Mouse (Mus musculus) liver, embryonic 12.5 days (tissue): ENCODE results near the gene Ptn. TPM values are rescaled to one million over a fixed set of nuclear protein-coding genes. Genes with fewer than 3 reads are reported as not detected.

Experiments used
- ATAC-seq: fragments of 200-750 bp; cut with Nextera tagmentation; 2 replicates; pipeline ENCODE4 v1.8.0; 2017; ENCODE audit warnings: moderate number of reproducible peaks, mild to moderate bottlenecking, moderate library complexity
- H3K27ac ChIP-seq: fragments of 300-500 bp; sonication (generic); 2 replicates; pipeline ENCODE4 v1.5.1; 2016; ENCODE audit warnings: mild to moderate bottlenecking
- H3K27me3 ChIP-seq: fragments of 300-500 bp; sonication (generic); replicated peaks from 2 replicates; pipeline ENCODE4 v1.6.1; 2016; ENCODE audit warnings: mild to moderate bottlenecking, moderate library complexity
- H3K36me3 ChIP-seq: fragments of 300-500 bp; sonication (generic); 2 replicates; pipeline ENCODE4 v1.6.1; 2016; ENCODE audit warnings: mild to moderate bottlenecking, moderate library complexity
- H3K4me1 ChIP-seq: fragments of 300-500 bp; sonication (generic); 2 replicates; pipeline ENCODE4 v1.6.1; 2016
- H3K4me2 ChIP-seq: fragments of 300-500 bp; sonication (generic); 2 replicates; pipeline ENCODE4 v1.6.1; 2016; ENCODE audit warnings: mild to moderate bottlenecking, moderate library complexity
- H3K4me3 ChIP-seq: fragments of 300-500 bp; sonication (generic); 2 replicates; pipeline ENCODE4 v1.5.1; 2016; ENCODE audit warnings: mild to moderate bottlenecking, moderate library complexity
- H3K9ac ChIP-seq: fragments of 300-500 bp; sonication (generic); 2 replicates; pipeline ENCODE4 v1.6.1; 2016; ENCODE audit warnings: mild to moderate bottlenecking, moderate library complexity
- H3K9me3 ChIP-seq: fragments of 300-500 bp; sonication (generic); replicated peaks from 2 replicates; pipeline ENCODE4 v1.6.1; 2016; ENCODE audit warnings: mild to moderate bottlenecking, moderate library complexity
- WGBS: fragments of 180-500 bp; shearing (Covaris S2); methylation state at CpG from one replicate; pipeline ENCODE4 v1.1.7; 2016; ENCODE audit not compliant: insufficient replicate concordance; 5-methylcytosine and 5-hydroxymethylcytosine counted together
- polyA plus RNA-seq: library from polyadenylated mRNA; unstranded; fragments of >200 nt; fragmentation: Nextera tagmentation; extraction: Ambion mirVana; gene quantifications from 2 replicates; pipeline ENCODE4 v1.2.1, GENCODE M21; 2016

The Ptn gene
- polyA plus RNA-seq, 1 experiment from 2014 or later: 59.8 TPM

DNA sequence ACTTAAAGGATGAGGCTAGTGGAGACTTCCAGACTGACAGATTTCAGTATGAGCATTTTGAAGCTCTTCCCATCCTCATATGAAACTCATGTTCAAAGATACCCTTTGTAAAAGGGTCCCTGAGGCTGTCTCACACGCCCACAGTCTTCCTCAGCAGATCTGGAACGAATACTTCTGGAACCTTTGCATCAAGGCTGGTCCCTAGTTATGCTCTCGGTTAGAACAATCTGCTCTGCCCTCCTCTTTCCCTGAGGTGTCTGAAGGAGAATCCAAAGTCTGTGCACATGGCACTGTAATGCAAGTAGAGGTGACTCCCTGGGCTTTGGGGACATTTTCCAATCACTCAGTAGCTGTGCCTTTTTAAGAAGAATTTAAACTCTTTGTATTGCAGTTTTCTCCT, 25.3 kb upstream of the Ptn start:
- H3K4me1 ChIP-seq: no peaks in the 10 kb centered on the region
- WGBS: 53% methylated on average over 3 of the region's 3 CpGs
- H3K4me3 ChIP-seq: no peak overlapping the region
- H3K9ac ChIP-seq: no peak overlapping the region
- no peaks in the 10 kb centered on the region for H3K9me3 ChIP-seq
- no peak for ATAC-seq
- no peak overlapping the region for H3K4me2 ChIP-seq
- no peaks in the 10 kb centered on the region for H3K36me3 ChIP-seq
- H3K27me3 ChIP-seq: no peaks in the 10 kb centered on the region
- no peak overlapping the region for H3K27ac ChIP-seq

- no peaks in the 10 kb centered on the region for H3K4me1 ChIP-seq
- H3K27ac ChIP-seq: no peak overlapping the region
- H3K36me3 ChIP-seq: no peaks in the 10 kb centered on the region
- H3K4me2 ChIP-seq: no peak overlapping the region
- H3K4me3 ChIP-seq: no peak overlapping the region
- no peak overlapping the region for H3K9ac ChIP-seq
- no peak for ATAC-seq
- 60% methylated on average over 4 of the region's 4 CpGs for WGBS
- H3K27me3 ChIP-seq: no peaks in the 10 kb centered on the region
- H3K9me3 ChIP-seq: no peaks in the 10 kb centered on the region
These were observed 24.8 kb upstream of the Ptn start for GRCm38 (mm10) chr6:36834695-36835265.

DNA sequence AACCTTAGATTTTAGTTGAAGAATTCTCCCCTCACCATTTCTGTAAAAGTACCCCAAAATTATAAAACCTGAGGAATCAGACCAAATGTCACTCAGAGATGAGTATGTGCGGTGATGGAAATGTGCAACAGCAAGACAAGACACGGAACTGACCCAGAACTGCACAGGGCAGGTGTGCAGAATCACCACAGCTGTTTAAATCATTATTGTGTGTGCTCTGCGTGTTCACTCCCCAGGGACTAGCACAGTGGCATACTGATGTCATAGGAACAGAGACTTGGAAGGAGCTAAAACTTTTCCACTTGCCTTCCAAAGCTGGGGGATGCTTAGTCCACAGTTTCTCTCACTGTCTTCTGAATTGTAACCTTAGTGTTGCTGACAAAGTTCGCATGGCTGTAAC, 22.7 kb upstream of the Ptn start:
- Histone ChIP-seq H3K4me1 (no peaks in the 10 kb centered on the region), H3K9me3 (no peaks in the 10 kb centered on the region), H3K4me2 (no peak overlapping the region), H3K36me3 (no peaks in the 10 kb centered on the region), H3K4me3 (no peak overlapping the region), H3K27me3 (no peaks in the 10 kb centered on the region), H3K9ac (no peak overlapping the region), H3K27ac (no peak overlapping the region)
- no peak for ATAC-seq
- WGBS: 66% methylated on average over 4 of the region's 4 CpGs

- Histone ChIP-seq H3K9me3 (no peaks in the 10 kb centered on the region), H3K4me1 (no peaks in the 10 kb centered on the region), H3K9ac (no peak overlapping the region), H3K4me3 (no peak overlapping the region), H3K36me3 (no peaks in the 10 kb centered on the region), H3K4me2 (no peak overlapping the region), H3K27me3 (no peaks in the 10 kb centered on the region), H3K27ac (no peak overlapping the region)
- 57% methylated on average over 2 of the region's 2 CpGs for WGBS
- ATAC-seq: no peak
These were observed 22.2 kb upstream of the Ptn start for GRCm38 (mm10) chr6:36832207-36832606.

DNA sequence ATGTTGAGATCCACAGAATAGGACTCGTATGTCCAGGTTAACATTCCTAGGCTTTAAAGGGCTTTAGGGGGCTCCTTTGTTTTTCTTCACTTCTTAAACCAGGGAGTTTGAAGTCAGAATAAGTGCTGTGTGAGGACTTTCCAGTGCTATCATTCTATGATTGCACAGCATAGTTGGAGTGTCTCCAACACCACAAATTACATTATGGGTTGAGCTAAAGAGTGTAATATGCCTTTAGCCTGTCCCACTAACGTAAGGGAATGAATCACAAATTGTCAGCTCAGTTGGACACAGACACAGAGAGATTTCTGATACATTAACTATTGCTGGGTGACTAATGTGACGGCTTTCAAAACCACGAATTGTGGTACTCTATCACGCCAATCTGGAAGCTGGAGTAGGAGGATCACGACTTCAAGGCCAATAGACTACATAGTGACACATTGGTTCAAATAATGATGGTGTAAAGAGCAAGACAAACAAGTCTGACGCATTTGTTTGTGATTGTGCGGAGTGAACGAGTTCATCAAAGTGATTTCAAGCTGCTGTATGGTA, 20.4 kb upstream of the Ptn start:
- Histone ChIP-seq H3K9me3 (no peaks in the 10 kb centered on the region), H3K36me3 (no peaks in the 10 kb centered on the region), H3K27me3 (no peaks in the 10 kb centered on the region), H3K4me3 (no peak overlapping the region), H3K4me2 (no peak overlapping the region), H3K27ac (no peak overlapping the region), H3K9ac (no peak overlapping the region), H3K4me1 (no peaks in the 10 kb centered on the region)
- 60% methylated on average over 9 of the region's 9 CpGs for WGBS
- ATAC-seq: no peak

- H3K27ac ChIP-seq: no peak overlapping the region
- H3K4me1 ChIP-seq: no peaks in the 10 kb centered on the region
- no peak for ATAC-seq
These were observed 9.7 kb upstream of the Ptn start for GRCm38 (mm10) chr6:36819784-36820050.

DNA sequence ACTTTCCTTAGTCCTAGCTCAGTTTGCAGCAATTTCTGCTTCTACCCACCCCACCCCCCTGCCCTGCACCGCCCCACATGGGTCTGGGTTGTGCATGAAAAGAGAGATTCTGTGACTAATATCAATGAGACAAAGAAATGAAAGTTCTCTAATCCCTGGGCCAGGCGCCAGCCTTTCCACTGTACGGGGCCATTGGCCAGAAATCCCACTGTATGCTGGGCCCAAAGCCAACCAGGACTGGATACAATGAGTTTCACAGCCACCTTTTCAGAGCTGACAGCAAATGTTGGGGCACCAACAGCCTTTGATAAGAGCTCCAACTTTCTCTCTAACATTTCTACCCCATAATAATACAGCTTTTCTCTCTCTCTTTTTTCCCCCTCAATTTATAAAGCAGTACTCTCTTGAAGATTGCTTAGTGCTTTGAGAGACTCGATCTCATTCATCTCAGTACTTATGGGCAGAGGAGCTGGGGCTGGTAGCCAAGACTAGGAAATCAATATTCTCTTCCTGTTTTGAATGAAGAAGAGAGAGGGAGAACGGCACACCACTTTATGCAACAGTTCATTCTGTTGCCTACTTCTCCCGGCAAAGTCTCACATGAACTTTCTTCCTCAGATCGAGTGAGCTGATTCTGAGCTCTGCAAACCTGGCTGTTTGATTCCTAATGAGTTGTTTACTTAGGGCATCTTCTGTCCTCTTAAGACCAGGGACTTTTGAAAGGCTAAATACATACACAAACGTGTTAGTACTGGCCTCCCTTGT, 9.2 kb upstream of the Ptn start:
- WGBS: 45% methylated on average over 8 of the region's 8 CpGs
- ATAC-seq: no peak
- no peaks in the 10 kb centered on the region for H3K9me3 ChIP-seq
- no peak overlapping the region for H3K4me3 ChIP-seq
- H3K9ac ChIP-seq: no peak overlapping the region
- H3K27ac ChIP-seq: no peak overlapping the region
- H3K36me3 ChIP-seq: no peaks in the 10 kb centered on the region
- H3K27me3 ChIP-seq: no peaks in the 10 kb centered on the region
- H3K4me1 ChIP-seq: no peaks in the 10 kb centered on the region
- no peak overlapping the region for H3K4me2 ChIP-seq

More at GRCm38 (mm10) chr6:36819784-36820050, 9.7 kb upstream of the Ptn start:
- Histone ChIP-seq H3K9me3 (no peaks in the 10 kb centered on the region), H3K4me2 (no peak overlapping the region), H3K4me3 (no peak overlapping the region), H3K9ac (no peak overlapping the region), H3K36me3 (no peaks in the 10 kb centered on the region), H3K27me3 (no peaks in the 10 kb centered on the region)

DNA sequence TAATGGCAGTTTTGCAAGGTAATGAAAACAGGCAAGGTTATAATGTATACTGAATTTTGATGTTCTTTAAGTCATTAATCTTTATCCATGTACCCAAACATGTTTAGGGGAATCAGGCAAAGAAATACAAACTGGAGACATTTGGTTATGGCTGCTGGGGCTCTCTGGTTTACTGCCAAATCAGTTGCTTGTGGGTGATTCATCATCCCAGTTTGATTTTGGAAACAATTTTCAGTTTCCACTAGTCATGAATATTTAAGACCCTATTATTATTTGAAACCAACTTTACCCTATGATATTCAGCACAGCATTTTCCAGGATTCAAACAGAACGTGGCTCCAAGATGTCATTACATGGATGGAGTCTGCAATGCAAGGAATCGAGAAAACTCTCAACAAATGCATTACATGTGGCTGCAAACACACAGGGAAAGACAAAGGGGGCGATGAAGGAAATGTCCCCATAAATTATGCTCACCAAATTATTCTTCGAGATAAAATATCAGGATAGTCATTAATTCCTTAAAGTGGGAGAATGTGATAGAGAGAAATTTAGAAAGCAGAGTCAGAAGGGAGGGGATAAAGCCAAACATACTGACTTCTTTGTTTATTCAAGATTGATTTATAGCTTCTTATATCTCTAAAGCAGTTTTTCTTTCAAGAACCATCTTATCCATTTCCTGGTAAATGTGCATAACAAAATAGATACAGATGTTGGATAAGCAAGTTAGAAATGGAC, 8.4 kb upstream of the Ptn start:
- Histone ChIP-seq H3K27ac (no peak overlapping the region), H3K9me3 (no peaks in the 10 kb centered on the region), H3K4me1 (no peaks in the 10 kb centered on the region), H3K4me2 (no peak overlapping the region), H3K4me3 (no peak overlapping the region), H3K9ac (no peak overlapping the region), H3K36me3 (no peaks in the 10 kb centered on the region), H3K27me3 (no peaks in the 10 kb centered on the region)
- ATAC-seq: no peak
- WGBS: 57% methylated on average over 4 of the region's 4 CpGs

GRCm38 (mm10) chr6:36816666-36817065, 6.6 kb upstream of the Ptn start:
- H3K27ac ChIP-seq: no peak overlapping the region
- WGBS: 73% methylated on average over 3 of the region's 3 CpGs
- no peaks in the 10 kb centered on the region for H3K9me3 ChIP-seq
- no peak for ATAC-seq
- H3K36me3 ChIP-seq: no peaks in the 10 kb centered on the region
- no peak overlapping the region for H3K9ac ChIP-seq
- H3K4me1 ChIP-seq: no peaks in the 10 kb centered on the region
- H3K27me3 ChIP-seq: no peaks in the 10 kb centered on the region
- H3K4me3 ChIP-seq: no peak overlapping the region
- no peak overlapping the region for H3K4me2 ChIP-seq

- no peaks in the 10 kb centered on the region for H3K4me1 ChIP-seq
- H3K4me2 ChIP-seq: no peak overlapping the region
- no peak for ATAC-seq
- no peaks in the 10 kb centered on the region for H3K27me3 ChIP-seq
- no peak overlapping the region for H3K9ac ChIP-seq
- H3K4me3 ChIP-seq: no peak overlapping the region
- no peaks in the 10 kb centered on the region for H3K9me3 ChIP-seq
- 57% methylated on average over 2 of the region's 2 CpGs for WGBS
- no peak overlapping the region for H3K27ac ChIP-seq
- no peaks in the 10 kb centered on the region for H3K36me3 ChIP-seq
These were observed 6.0 kb upstream of the Ptn start for GRCm38 (mm10) chr6:36815992-36816391.

DNA sequence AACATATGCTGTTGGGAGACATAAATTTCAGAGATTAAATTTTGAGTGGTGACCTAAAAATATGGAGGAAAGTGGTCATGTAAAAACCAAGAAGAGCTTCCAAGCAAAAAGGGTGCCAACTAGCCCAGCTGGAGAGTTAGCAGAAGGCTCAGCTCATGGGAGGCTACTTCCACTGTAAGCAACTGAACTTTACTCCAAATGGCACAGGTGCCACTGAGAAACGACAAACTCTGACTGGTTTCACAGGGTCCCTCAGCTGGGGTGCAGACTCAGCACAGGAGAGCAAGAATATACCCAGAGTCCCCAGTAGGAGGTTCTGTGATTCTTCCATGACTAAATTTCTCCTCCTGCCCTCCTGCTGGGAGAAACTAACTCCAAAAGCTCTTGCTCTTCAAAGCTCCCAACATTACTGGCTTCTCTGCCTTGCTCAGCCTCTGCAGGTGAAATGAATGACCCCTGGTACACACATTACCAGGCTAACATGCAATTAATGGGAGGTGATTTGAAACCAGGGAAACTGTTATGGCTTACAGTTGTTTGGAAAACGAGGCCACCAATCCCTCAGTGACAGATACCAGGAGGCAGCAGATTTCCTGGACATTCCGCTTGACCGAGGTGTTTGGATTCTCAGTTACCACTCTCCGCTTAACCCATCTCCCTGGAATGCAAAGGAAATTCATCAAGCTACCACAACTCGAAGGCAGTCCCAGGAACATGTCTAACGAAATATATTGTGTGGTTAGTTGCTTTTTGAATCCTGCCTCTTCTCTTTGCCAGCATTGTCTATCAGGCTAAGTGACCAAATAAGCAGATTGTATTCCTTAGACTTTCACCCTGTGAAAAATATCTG, 2.9 kb upstream of the Ptn start:
- Histone ChIP-seq H3K4me1 (no peaks in the 10 kb centered on the region), H3K27ac (no peak overlapping the region), H3K4me2 (no peak overlapping the region), H3K9ac (no peak overlapping the region), H3K4me3 (no peak overlapping the region), H3K9me3 (no peaks in the 10 kb centered on the region), H3K36me3 (no peaks in the 10 kb centered on the region), H3K27me3 (peaks cover 11% of the 10 kb centered on the region; the same call in 1 of the 2 replicates)
- no peak for ATAC-seq
- 40% methylated on average over 7 of the region's 7 CpGs for WGBS

DNA sequence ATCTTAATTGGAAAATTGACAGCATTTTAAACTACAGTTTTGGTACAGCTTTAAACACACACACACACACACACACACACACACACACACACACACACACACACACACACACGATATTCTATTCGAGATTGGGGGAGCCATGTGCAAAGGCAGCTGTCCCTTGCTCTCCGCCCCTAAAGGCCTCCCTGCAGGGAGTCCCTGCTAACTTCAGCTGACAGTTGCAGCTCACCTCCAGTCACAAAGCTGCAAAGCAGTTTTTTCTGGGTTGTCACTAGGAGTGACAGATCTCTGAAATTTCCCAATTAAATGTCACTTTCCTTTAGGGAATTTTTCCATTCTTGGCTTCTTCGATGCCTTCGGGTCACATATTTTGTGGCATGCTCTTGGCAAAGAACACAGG, 428 bp upstream of the Ptn start:
- Histone ChIP-seq H3K9ac (no peak overlapping the region), H3K36me3 (no peaks in the 10 kb centered on the region), H3K27me3 (peaks cover 11% of the 10 kb centered on the region; the same call in 1 of the 2 replicates), H3K9me3 (no peaks in the 10 kb centered on the region), H3K4me1 (no peaks in the 10 kb centered on the region), H3K4me2 (peak overlapping the region; percentile 44), H3K4me3 (no peak overlapping the region; the same call in 1 of the 2 replicates), H3K27ac (no peak overlapping the region)
- no peak for ATAC-seq
- WGBS: 19% methylated on average over 5 of the region's 5 CpGs
